Mouse (Mus musculus) thymus, adult 2 months (tissue): ENCODE results near the gene Bmp10.

Experiments used
- CTCF ChIP-seq: fragments of 200-500 bp; IDR thresholded peaks from 2 replicates; pipeline ENCODE4 v1.5.1; 2012; ENCODE audit warnings: mild to moderate bottlenecking, control low read depth, low read length, moderate library complexity, borderline replicate concordance; ENCODE audit not compliant: control insufficient read depth, poor library complexity, insufficient read depth; ENCODE audit errors: extremely low read depth
- POLR2A ChIP-seq: fragments of 200-500 bp; IDR thresholded peaks from 2 replicates; pipeline ENCODE4 v1.6.1; 2012; ENCODE audit warnings: mild to moderate bottlenecking, low read length, control low read depth, moderate library complexity; ENCODE audit not compliant: control insufficient read depth, poor library complexity, insufficient read depth; ENCODE audit errors: extremely low read depth

- no peak for TF ChIP-seq CTCF
- no peak for TF ChIP-seq POLR2A
These were observed 6.5 kb upstream of the Bmp10 start for GRCm38 (mm10) chr6:87422304-87422703.
